Mouse (Mus musculus) kidney, embryonic 14.5 days (tissue): Measurements from ENCODE around the gene Pde1c. TPM values are rescaled to one million over a fixed set of nuclear protein-coding genes. Genes with fewer than 3 reads are reported as not detected.

ENCODE experiments used
- ATAC-seq: fragments of 200-750 bp; cut with Nextera tagmentation; 2 replicates; pipeline ENCODE4 v1.8.0; 2017; ENCODE audit warnings: moderate number of reproducible peaks, mild to moderate bottlenecking, moderate TSS enrichment, moderate library complexity; ENCODE audit not compliant: low FRiP score, low TSS enrichment
- H3K27ac ChIP-seq: fragments of 300-500 bp; sonication (generic); 2 replicates; pipeline ENCODE4 v1.5.1; 2014; ENCODE audit warnings: low read depth, mild to moderate bottlenecking, low read length, moderate library complexity, mixed read lengths
- H3K27me3 ChIP-seq: fragments of 300-500 bp; sonication (generic); 2 replicates; pipeline ENCODE4 v1.6.1; 2014; ENCODE audit warnings: mild to moderate bottlenecking, low read length; ENCODE audit not compliant: control insufficient read depth, insufficient read depth
- H3K36me3 ChIP-seq: fragments of 300-500 bp; sonication (generic); 2 replicates; pipeline ENCODE4 v1.6.1; 2014; ENCODE audit warnings: low read length, mixed read lengths; ENCODE audit not compliant: control insufficient read depth, insufficient read depth
- H3K4me1 ChIP-seq: fragments of 300-500 bp; sonication (generic); 2 replicates; pipeline ENCODE4 v1.6.1; 2014; ENCODE audit warnings: low read length, mixed read lengths; ENCODE audit not compliant: control insufficient read depth, insufficient read depth
- H3K4me2 ChIP-seq: fragments of 300-500 bp; sonication (generic); replicated peaks from 2 replicates; pipeline ENCODE4 v1.6.1; 2014; ENCODE audit warnings: low read depth, mild to moderate bottlenecking, low read length
- H3K4me3 ChIP-seq: fragments of 300-500 bp; sonication (generic); 2 replicates; pipeline ENCODE4 v1.5.1; 2014; ENCODE audit warnings: mild to moderate bottlenecking, low read length
- H3K9ac ChIP-seq: fragments of 300-500 bp; sonication (generic); 2 replicates; pipeline ENCODE4 v1.6.1; 2014; ENCODE audit warnings: low read depth, mild to moderate bottlenecking, low read length, moderate library complexity
- H3K9me3 ChIP-seq: fragments of 300-500 bp; sonication (generic); 2 replicates; pipeline ENCODE4 v1.6.1; 2016; ENCODE audit warnings: low read length; ENCODE audit not compliant: control insufficient read depth
- WGBS: fragments of 180-500 bp; shearing (Covaris S2); extraction: QIAGEN DNeasy Blood & Tissue Kit; methylation state at CpG from one replicate; pipeline ENCODE4 v1.1.7; 2014; 5-methylcytosine and 5-hydroxymethylcytosine counted together
- polyA plus RNA-seq: library from polyadenylated mRNA; unstranded; fragments of >200 nt; fragmentation: Nextera tagmentation; extraction: Ambion mirVana; gene quantifications from 2 replicates; pipeline ENCODE4 v1.2.1, GENCODE M21; 2014

The Pde1c gene
- polyA plus RNA-seq, 1 experiment from 2014 or later, result 1.1 TPM

GRCm38 (mm10) chr6:56331432-56331831 lies 237.5 kb downstream of the Pde1c start:
- Histone ChIP-seq H3K4me2 (no peak overlapping the region), H3K36me3 (no peaks in the 10 kb centered on the region), H3K9ac (no peak overlapping the region), H3K4me1 (no peaks in the 10 kb centered on the region), H3K27ac (no peak overlapping the region), H3K4me3 (no peak overlapping the region), H3K27me3 (no peaks in the 10 kb centered on the region), H3K9me3 (no peaks in the 10 kb centered on the region)
- WGBS, result 93% methylated on average over 6 of the region's 6 CpGs
- ATAC-seq, result no peak

DNA sequence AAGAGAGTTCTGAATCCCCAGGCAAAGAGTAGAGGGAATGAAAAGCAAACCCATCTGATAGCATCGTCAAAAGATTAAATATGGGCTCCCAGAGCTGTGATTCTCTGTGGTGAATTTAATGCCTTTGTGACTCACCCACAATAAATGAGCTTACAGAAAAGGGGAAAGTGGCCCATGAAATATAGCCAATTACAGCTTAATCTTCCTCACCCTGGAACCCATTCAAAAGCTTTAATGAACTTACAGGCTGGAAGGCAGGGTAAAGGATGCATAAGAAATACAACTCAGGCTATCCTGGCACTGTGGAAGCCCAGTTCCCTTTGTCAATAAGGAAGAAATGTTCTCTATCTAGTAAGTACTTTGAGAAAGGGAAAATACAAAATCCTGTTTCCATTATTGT lies 240.8 kb downstream of the Pde1c start:
- H3K27ac ChIP-seq, result no peak overlapping the region
- no peaks in the 10 kb centered on the region for H3K36me3 ChIP-seq
- 55% methylated on average over 1 of the region's 1 CpGs for WGBS

DNA sequence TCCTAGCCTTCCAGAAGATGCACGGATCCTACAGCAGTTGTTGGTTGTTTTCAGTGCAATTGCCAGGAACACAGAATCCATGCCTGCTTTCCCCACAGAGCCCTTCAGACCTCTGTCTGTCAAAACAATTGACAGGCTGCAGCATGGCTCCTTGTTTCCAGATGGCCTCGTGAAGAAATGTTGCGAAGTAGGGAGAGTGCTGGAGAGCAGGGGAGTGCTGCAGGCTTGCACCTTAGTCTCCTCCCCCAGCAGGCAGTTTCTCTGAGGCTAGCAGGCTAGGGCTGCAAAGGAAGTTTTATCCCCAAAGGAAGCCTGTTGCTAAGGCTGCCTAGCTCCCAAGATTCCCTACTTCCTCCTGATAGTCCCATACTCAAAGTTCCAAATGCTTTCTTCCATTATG lies 246.1 kb downstream of the Pde1c start:
- no peaks in the 10 kb centered on the region for H3K9me3 ChIP-seq
- H3K9ac ChIP-seq, result no peak overlapping the region
- WGBS, result 8% methylated on average over 3 of the region's 3 CpGs
- H3K4me2 ChIP-seq, result no peak overlapping the region
- ATAC-seq, result peak; percentile 43; the same call in 1 of the 2 replicates
- H3K27ac ChIP-seq, result no peak overlapping the region
- H3K4me3 ChIP-seq, result no peak overlapping the region
- H3K4me1 ChIP-seq, result no peaks in the 10 kb centered on the region
- H3K27me3 ChIP-seq, result no peaks in the 10 kb centered on the region
- H3K36me3 ChIP-seq, result no peaks in the 10 kb centered on the region

More for the DNA sequence above, 240.8 kb downstream of the Pde1c start:
- ATAC-seq, result no peak
- Histone ChIP-seq H3K4me2 (no peak overlapping the region), H3K9ac (no peak overlapping the region), H3K27me3 (no peaks in the 10 kb centered on the region), H3K9me3 (no peaks in the 10 kb centered on the region), H3K4me3 (no peak overlapping the region), H3K4me1 (no peaks in the 10 kb centered on the region)

DNA sequence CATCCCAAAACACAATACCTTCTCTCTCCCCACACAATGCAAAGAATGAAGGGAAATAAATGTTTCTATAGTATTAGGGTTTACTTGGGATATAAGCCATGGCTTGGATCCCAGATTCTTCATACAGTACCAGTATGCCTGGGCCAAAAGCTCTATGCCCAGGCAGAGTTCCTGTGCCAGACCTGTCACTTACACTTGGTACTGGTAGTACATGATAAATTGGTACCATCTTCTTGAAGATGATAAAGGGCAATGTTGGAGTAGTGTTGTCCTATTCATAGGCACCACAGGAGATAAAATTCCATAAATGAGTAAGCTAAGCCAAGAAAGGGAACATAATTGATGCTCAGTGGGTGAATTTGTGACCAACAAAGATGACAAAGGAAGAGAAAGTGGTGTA lies 258.6 kb downstream of the Pde1c start:
- H3K9ac ChIP-seq, result no peak overlapping the region
- H3K27ac ChIP-seq, result no peak overlapping the region
- no peaks in the 10 kb centered on the region for H3K27me3 ChIP-seq
- no peaks in the 10 kb centered on the region for H3K4me1 ChIP-seq
- ATAC-seq, result no peak
- no peak overlapping the region for H3K4me2 ChIP-seq
- no peaks in the 10 kb centered on the region for H3K36me3 ChIP-seq
- H3K4me3 ChIP-seq, result no peak overlapping the region
- H3K9me3 ChIP-seq, result no peaks in the 10 kb centered on the region

- Histone ChIP-seq H3K9ac (no peak overlapping the region), H3K4me1 (no peaks in the 10 kb centered on the region), H3K4me2 (no peak overlapping the region), H3K36me3 (no peaks in the 10 kb centered on the region), H3K4me3 (no peak overlapping the region), H3K27ac (no peak overlapping the region), H3K27me3 (no peaks in the 10 kb centered on the region), H3K9me3 (no peaks in the 10 kb centered on the region)
- WGBS, result 91% methylated on average over 2 of the region's 2 CpGs
- no peak for ATAC-seq
These were observed 262.8 kb downstream of the Pde1c start for GRCm38 (mm10) chr6:56306066-56306465.

DNA sequence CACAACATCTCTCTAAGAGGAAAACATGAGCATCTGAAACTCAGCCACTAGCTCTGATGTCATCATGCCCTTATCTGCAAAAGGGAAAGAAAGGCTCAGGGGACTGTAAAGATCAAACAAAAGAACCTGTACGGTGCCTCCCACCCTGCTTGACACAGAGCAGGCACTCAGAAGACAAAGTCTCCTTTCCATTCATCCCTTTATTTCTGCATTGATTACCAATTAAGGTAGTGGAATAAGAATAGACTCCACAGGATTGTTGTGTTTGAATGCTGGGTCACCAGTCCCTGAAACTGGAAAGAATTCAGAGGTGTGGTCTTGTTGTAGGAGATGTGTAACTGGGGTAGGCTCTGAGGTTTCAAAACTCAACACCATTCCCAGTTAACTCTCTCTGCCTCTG lies 276.7 kb downstream of the Pde1c start:
- no peaks in the 10 kb centered on the region for H3K9me3 ChIP-seq
- no peak overlapping the region for H3K27ac ChIP-seq
- 77% methylated on average over 1 of the region's 1 CpGs for WGBS

GRCm38 (mm10) chr6:56289307-56289706 lies 279.6 kb downstream of the Pde1c start:
- Histone ChIP-seq H3K4me1 (no peaks in the 10 kb centered on the region), H3K4me3 (no peak overlapping the region), H3K4me2 (no peak overlapping the region), H3K9me3 (no peaks in the 10 kb centered on the region), H3K27me3 (no peaks in the 10 kb centered on the region), H3K27ac (no peak overlapping the region), H3K36me3 (no peaks in the 10 kb centered on the region), H3K9ac (no peak overlapping the region)
- no peak for ATAC-seq
- 74% methylated on average over 2 of the region's 2 CpGs for WGBS

More for the DNA sequence above, 276.7 kb downstream of the Pde1c start:
- no peak for ATAC-seq
- no peaks in the 10 kb centered on the region for H3K4me1 ChIP-seq
- H3K4me3 ChIP-seq, result no peak overlapping the region
- H3K27me3 ChIP-seq, result no peaks in the 10 kb centered on the region
- H3K36me3 ChIP-seq, result no peaks in the 10 kb centered on the region
- no peak overlapping the region for H3K9ac ChIP-seq
- H3K4me2 ChIP-seq, result no peak overlapping the region

DNA sequence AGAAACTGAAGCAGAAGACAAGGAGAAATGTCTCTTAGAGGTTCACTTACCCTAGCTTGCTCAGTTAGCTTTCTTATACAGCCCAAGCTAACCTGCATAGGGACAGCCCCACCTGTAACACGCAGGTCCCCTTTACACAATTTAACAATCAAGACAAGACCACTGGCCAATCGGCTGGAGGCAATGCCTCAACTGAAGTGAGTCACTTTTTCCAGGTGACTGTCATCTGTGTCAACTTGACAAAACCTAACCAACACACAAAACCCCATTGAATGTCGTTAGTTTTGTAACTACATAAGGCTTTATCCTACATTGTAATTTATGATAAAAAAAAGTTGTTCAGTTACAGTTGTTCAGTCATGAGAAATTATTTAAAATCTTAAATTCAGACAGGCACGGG lies 284.1 kb downstream of the Pde1c start:
- 88% methylated on average over 4 of the region's 4 CpGs for WGBS
- ATAC-seq, result no peak
- no peaks in the 10 kb centered on the region for H3K27me3 ChIP-seq
- H3K4me2 ChIP-seq, result no peak overlapping the region
- H3K4me1 ChIP-seq, result no peaks in the 10 kb centered on the region
- H3K27ac ChIP-seq, result no peak overlapping the region
- no peak overlapping the region for H3K4me3 ChIP-seq
- no peaks in the 10 kb centered on the region for H3K9me3 ChIP-seq
- no peaks in the 10 kb centered on the region for H3K36me3 ChIP-seq
- H3K9ac ChIP-seq, result no peak overlapping the region

DNA sequence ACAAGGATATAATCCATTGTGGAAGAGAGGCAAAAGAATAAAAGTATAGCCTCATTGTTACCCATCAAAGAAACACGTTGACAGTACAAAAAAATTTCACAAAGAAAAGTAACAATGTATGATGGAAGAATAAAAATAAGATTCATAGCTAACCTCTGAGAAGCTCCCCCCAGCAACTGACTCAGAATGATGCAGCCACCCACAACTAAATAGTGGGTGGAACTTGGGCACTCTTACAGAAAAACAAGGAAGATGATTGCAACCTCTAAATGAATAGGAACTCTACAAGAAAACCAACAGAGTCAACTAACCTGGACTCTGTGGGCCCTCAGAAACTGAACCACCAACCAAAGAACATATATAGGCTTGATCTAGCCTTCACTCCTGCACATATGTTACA lies 293.4 kb downstream of the Pde1c start:
- no peaks in the 10 kb centered on the region for H3K36me3 ChIP-seq
- no peak overlapping the region for H3K27ac ChIP-seq
- ATAC-seq, result no peak
- no peaks in the 10 kb centered on the region for H3K4me1 ChIP-seq
- no peak overlapping the region for H3K9ac ChIP-seq
- no peak overlapping the region for H3K4me3 ChIP-seq
- H3K9me3 ChIP-seq, result no peaks in the 10 kb centered on the region
- H3K4me2 ChIP-seq, result no peak overlapping the region
- 83% methylated on average over 1 of the region's 1 CpGs for WGBS
- H3K27me3 ChIP-seq, result no peaks in the 10 kb centered on the region

GRCm38 (mm10) chr6:56271741-56272140 lies 297.2 kb downstream of the Pde1c start:
- Histone ChIP-seq H3K27ac (no peak overlapping the region), H3K4me2 (no peak overlapping the region), H3K36me3 (no peaks in the 10 kb centered on the region), H3K27me3 (no peaks in the 10 kb centered on the region), H3K4me3 (no peak overlapping the region), H3K4me1 (no peaks in the 10 kb centered on the region), H3K9ac (no peak overlapping the region), H3K9me3 (no peaks in the 10 kb centered on the region)
- no peak for ATAC-seq
- whole genome bisulfite sequencing, result 78% methylated on average over 2 of the region's 2 CpGs
